Mouse (Mus musculus): ENCODE data around the gene Ppp1cc. TPM values are rescaled to one million over a fixed set of nuclear protein-coding genes. Genes with fewer than 3 reads are reported as not detected.

Ppp1cc gene
- polyA plus RNA-seq, 1 experiment = 458 TPM

DNA sequence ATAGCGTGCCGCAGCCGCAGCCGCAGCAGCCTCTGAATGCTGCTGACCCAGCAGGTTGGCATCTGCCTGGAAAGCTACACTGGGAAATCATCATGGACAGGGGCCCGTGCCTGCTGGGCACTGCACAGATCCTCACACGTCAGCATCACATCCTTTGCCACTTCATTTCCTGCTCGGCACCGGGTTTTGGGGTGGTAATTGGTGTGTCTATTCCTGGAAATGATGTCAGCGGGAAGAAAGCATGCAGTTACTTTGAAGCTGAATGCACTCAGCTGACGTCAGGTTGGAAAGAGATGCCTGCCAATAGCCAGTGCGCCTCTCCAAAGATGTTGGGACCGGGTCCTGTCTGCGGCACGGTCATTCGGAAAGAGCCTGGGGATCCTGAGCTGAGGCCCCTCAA is 14.5 kb upstream of the Ppp1cc start:
- Histone ChIP-seq H3K4me1 (ENCODE audit: control insufficient read depth, insufficient read depth, low read length) (no peaks in the 10 kb centered on the region), H3K27me3 (ENCODE audit: control insufficient read depth, insufficient read depth, low read length, poor library complexity, severe bottlenecking) (no peaks in the 10 kb centered on the region), H3K9me3 (replicated peaks; ENCODE audit: control insufficient read depth, insufficient read depth, low read length, poor library complexity, severe bottlenecking) (no peaks in the 10 kb centered on the region), H3K4me3 (ENCODE audit: low read depth, low read length) (no peak overlapping the region), H3K36me3 (ENCODE audit: control insufficient read depth, insufficient read depth, low read length, poor library complexity, severe bottlenecking) (no peaks in the 10 kb centered on the region), H3K9ac (ENCODE audit: low read depth, poor library complexity, severe bottlenecking) (no peak overlapping the region), H3K27ac (ENCODE audit: insufficient read depth, low read length) (no peak overlapping the region)
- no peak for TF ChIP-seq EP300 (IDR thresholded peaks at IDR 0.05; ENCODE audit: insufficient read depth, low read depth, low read length)
- TF ChIP-seq CTCF (IDR thresholded peaks at IDR 0.05; ENCODE audit: low read depth, low read length) = no peak
- TF ChIP-seq POLR2A (IDR thresholded peaks at IDR 0.05; ENCODE audit: insufficient read depth, low read length) = no peak

DNA sequence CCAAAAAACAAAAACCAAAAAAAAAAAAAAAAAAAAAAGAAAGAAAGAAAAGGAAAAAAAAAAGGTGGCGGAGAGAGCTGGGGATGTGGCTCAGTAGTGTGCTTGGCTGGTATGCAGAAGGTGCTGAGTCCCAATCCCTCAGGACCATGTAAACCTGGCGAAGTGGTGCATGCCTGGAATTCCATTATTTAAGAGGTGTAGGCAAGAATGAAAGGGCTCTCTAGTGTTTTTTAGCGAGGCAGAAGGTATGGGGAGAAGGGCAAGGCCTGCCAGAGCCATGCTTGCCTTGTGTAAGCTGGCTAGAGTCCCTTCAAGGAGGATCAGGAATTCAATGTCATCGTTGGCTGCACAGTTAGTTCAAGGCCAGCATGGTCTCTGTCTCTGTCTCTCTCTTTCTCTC is 13.3 kb upstream of the Ppp1cc start:
- Histone ChIP-seq H3K9me3 (replicated peaks; ENCODE audit: control insufficient read depth, insufficient read depth, low read length, poor library complexity, severe bottlenecking) (no peaks in the 10 kb centered on the region), H3K4me3 (ENCODE audit: low read depth, low read length) (no peak overlapping the region), H3K36me3 (ENCODE audit: control insufficient read depth, insufficient read depth, low read length, poor library complexity, severe bottlenecking) (no peaks in the 10 kb centered on the region), H3K27ac (ENCODE audit: insufficient read depth, low read length) (peak overlapping the region; percentile 80; the same call in 1 of the 2 replicates), H3K4me1 (ENCODE audit: control insufficient read depth, insufficient read depth, low read length) (no peaks in the 10 kb centered on the region), H3K27me3 (ENCODE audit: control insufficient read depth, insufficient read depth, low read length, poor library complexity, severe bottlenecking) (no peaks in the 10 kb centered on the region), H3K9ac (ENCODE audit: low read depth, poor library complexity, severe bottlenecking) (no peak overlapping the region)
- TF ChIP-seq CTCF (IDR thresholded peaks at IDR 0.05; ENCODE audit: low read depth, low read length) = no peak
- TF ChIP-seq EP300 (IDR thresholded peaks at IDR 0.05; ENCODE audit: insufficient read depth, low read depth, low read length) = no peak
- TF ChIP-seq POLR2A (IDR thresholded peaks at IDR 0.05; ENCODE audit: insufficient read depth, low read length) = no peak

DNA sequence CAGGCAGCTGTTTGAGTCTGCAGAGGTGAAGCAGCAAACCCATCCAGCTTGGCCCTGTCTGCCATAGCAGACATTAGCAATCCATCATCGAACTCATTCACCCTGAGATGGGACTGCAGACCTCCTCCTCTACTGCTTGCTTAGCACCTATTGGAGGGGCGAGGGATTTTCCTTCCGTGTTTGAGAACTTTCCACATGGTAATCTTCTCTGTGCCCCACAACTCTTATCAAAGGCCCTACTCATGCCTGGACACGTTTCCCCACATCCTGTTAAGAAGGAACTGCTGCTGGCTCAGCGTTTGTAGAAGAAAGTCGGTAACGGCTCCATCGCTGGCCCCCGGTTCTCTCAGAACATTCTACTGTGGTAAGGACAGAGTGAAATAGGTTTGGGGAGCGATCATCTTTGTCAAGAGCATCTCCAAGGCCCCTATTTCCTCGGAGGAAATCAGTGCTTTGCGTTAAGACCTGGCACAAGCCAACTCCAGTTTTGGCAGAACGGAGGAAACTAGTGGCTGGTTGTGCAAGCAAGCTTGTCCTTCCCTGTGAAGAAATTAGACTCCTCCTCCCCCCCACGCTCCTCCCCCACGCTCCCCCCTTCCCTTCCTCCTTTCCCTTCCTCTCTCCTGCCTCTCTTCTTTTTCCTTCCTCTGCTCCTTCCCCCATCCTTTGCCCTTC is 12.6 kb upstream of the Ppp1cc start:
- no peaks in the 10 kb centered on the region for H3K27me3 ChIP-seq (ENCODE audit: control insufficient read depth, insufficient read depth, low read length, poor library complexity, severe bottlenecking)
- H3K9me3 ChIP-seq (replicated peaks; ENCODE audit: control insufficient read depth, insufficient read depth, low read length, poor library complexity, severe bottlenecking) = no peaks in the 10 kb centered on the region
- H3K4me3 ChIP-seq (ENCODE audit: low read depth, low read length) = peak overlapping the region; percentile 70
- H3K27ac ChIP-seq (ENCODE audit: insufficient read depth, low read length) = peak overlapping the region; percentile 80
- H3K9ac ChIP-seq (ENCODE audit: low read depth, poor library complexity, severe bottlenecking) = peak overlapping the region; percentile 71
- no peaks in the 10 kb centered on the region for H3K4me1 ChIP-seq (ENCODE audit: control insufficient read depth, insufficient read depth, low read length)
- H3K36me3 ChIP-seq (ENCODE audit: control insufficient read depth, insufficient read depth, low read length, poor library complexity, severe bottlenecking) = no peaks in the 10 kb centered on the region
- TF ChIP-seq POLR2A (IDR thresholded peaks at IDR 0.05; ENCODE audit: insufficient read depth, low read length) (peak; percentile 21), CTCF (IDR thresholded peaks at IDR 0.05; ENCODE audit: low read depth, low read length) (no peak), EP300 (IDR thresholded peaks at IDR 0.05; ENCODE audit: insufficient read depth, low read depth, low read length) (no peak)

DNA sequence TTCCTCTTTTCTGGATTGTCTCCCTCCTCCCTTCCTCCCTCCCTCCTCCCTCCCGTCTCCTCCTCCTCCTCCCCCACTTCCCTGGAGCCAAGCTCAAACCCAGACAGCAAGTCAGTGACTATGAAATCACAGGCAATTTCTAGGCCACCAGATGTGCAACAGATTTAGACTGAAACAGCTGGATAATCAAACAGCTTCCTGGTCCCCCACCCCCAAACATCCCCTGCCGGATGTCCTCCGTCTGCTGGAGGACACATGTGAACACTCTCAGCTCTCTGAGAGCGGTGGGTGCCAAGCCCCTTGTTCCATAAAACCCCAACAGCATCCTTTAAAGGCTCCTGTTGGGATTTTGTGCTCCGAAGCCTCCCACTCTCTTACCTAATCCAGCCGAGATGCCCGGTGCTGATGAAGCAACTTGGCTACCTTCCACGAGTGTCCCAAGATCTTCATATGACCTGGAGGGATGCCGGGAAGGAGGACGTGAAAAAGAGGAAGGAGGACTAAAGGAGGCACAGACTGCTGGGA is 12.0 kb upstream of the Ppp1cc start:
- peak overlapping the region; percentile 85 for H3K27ac ChIP-seq (ENCODE audit: insufficient read depth, low read length)

DNA sequence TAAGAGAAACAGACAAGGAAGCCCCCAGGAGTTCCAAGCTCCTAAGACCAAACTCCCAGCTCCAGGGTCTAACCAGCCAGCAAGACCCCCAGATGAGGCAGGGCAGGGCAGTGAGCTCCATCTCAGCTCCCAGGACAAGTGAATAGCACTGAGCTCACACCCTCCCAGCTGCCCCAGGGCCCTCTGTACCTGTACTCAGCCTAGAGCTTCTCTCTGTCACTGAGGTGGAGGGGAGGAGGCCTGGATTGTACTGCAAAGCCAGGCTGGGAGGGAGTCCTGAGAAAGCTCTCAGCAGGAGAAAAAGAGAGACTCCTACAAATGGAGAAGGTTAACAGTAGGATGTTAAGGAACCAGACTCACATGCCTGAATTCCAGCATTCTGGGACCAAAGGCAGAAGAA is 11.5 kb upstream of the Ppp1cc start:
- TF ChIP-seq CTCF (IDR thresholded peaks at IDR 0.05; ENCODE audit: low read depth, low read length) (no peak), EP300 (IDR thresholded peaks at IDR 0.05; ENCODE audit: insufficient read depth, low read depth, low read length) (peak; percentile 83)
- H3K9me3 ChIP-seq (replicated peaks; ENCODE audit: control insufficient read depth, insufficient read depth, low read length, poor library complexity, severe bottlenecking) = no peaks in the 10 kb centered on the region
- no peaks in the 10 kb centered on the region for H3K27me3 ChIP-seq (ENCODE audit: control insufficient read depth, insufficient read depth, low read length, poor library complexity, severe bottlenecking)
- H3K36me3 ChIP-seq (ENCODE audit: control insufficient read depth, insufficient read depth, low read length, poor library complexity, severe bottlenecking) = no peaks in the 10 kb centered on the region
- H3K4me1 ChIP-seq (ENCODE audit: control insufficient read depth, insufficient read depth, low read length) = peaks cover 2% of the 10 kb centered on the region
- peak overlapping the region; percentile 70 for H3K4me3 ChIP-seq (ENCODE audit: low read depth, low read length)
- H3K27ac ChIP-seq (ENCODE audit: insufficient read depth, low read length) = peak overlapping the region; percentile 85
- H3K9ac ChIP-seq (ENCODE audit: low read depth, poor library complexity, severe bottlenecking) = peak overlapping the region; percentile 71

More for the DNA sequence above, 12.0 kb upstream of the Ppp1cc start:
- no peaks in the 10 kb centered on the region for H3K36me3 ChIP-seq (ENCODE audit: control insufficient read depth, insufficient read depth, low read length, poor library complexity, severe bottlenecking)
- TF ChIP-seq EP300 (IDR thresholded peaks at IDR 0.05; ENCODE audit: insufficient read depth, low read depth, low read length) (no peak), CTCF (IDR thresholded peaks at IDR 0.05; ENCODE audit: low read depth, low read length) (no peak), POLR2A (IDR thresholded peaks at IDR 0.05; ENCODE audit: insufficient read depth, low read length) (no peak)
- no peaks in the 10 kb centered on the region for H3K27me3 ChIP-seq (ENCODE audit: control insufficient read depth, insufficient read depth, low read length, poor library complexity, severe bottlenecking)
- H3K9ac ChIP-seq (ENCODE audit: low read depth, poor library complexity, severe bottlenecking) = peak overlapping the region; percentile 71
- peak overlapping the region; percentile 70 for H3K4me3 ChIP-seq (ENCODE audit: low read depth, low read length)
- no peaks in the 10 kb centered on the region for H3K4me1 ChIP-seq (ENCODE audit: control insufficient read depth, insufficient read depth, low read length)
- no peaks in the 10 kb centered on the region for H3K9me3 ChIP-seq (replicated peaks; ENCODE audit: control insufficient read depth, insufficient read depth, low read length, poor library complexity, severe bottlenecking)

DNA sequence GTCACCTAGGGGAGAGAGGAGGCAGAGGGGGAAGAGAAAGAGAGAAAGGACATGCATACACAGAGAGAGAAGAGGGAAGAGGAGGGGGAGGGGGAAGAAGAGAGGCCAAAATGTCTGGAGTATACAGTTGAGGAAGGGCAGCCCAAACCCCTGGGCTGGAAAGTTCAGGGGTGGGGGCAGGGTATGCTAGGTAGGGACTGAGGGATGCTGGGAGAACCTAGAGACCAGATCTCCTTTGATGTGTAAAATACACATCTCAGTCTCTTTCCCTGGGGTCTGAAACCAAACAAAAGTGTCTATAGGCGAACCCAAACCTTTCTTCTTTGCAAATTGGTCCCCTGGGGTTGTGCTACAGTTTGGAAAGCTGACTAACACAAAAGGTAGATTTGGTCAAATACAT is 10.0 kb upstream of the Ppp1cc start:
- Histone ChIP-seq H3K9ac (ENCODE audit: low read depth, poor library complexity, severe bottlenecking) (no peak overlapping the region), H3K27ac (ENCODE audit: insufficient read depth, low read length) (peak overlapping the region; percentile 92), H3K9me3 (replicated peaks; ENCODE audit: control insufficient read depth, insufficient read depth, low read length, poor library complexity, severe bottlenecking) (no peaks in the 10 kb centered on the region), H3K4me3 (ENCODE audit: low read depth, low read length) (no peak overlapping the region), H3K36me3 (ENCODE audit: control insufficient read depth, insufficient read depth, low read length, poor library complexity, severe bottlenecking) (no peaks in the 10 kb centered on the region), H3K27me3 (ENCODE audit: control insufficient read depth, insufficient read depth, low read length, poor library complexity, severe bottlenecking) (no peaks in the 10 kb centered on the region), H3K4me1 (ENCODE audit: control insufficient read depth, insufficient read depth, low read length) (peaks cover 2% of the 10 kb centered on the region)
- TF ChIP-seq POLR2A (IDR thresholded peaks at IDR 0.05; ENCODE audit: insufficient read depth, low read length) (no peak), EP300 (IDR thresholded peaks at IDR 0.05; ENCODE audit: insufficient read depth, low read depth, low read length) (peak; percentile 93)
